Mouse (Mus musculus) erythroblast, adult 5-6 weeks (primary cell): ENCODE measurements around the gene Vmn1r32. TPM values are rescaled to one million over a fixed set of nuclear protein-coding genes. Genes with fewer than 3 reads are reported as not detected.

Experiments used
- ATAC-seq: replicated peaks from 2 replicates; pipeline ENCODE4 v1.8.0; 2016; ENCODE audit warnings: moderate number of reproducible peaks, mild to moderate bottlenecking, moderate TSS enrichment, inconsistent platforms; ENCODE audit not compliant: poor library complexity, low FRiP score, severe bottlenecking
- total RNA-seq, 2 experiments: library from RNA; stranded (forward) in 1 of 2; stranded (reverse) in 1 of 2; fragments of 150-400 nt in 1 of 2; fragments of 200-764, 138-1000 nt in 1 of 2; gene quantifications; 2 replicates each; pipeline versions ENCODE4 v1.2.3 to v1.2.4; 2015 to 2017; ENCODE audit warnings: low replicate concordance in 2 of 2

Gene Vmn1r32
- total RNA-seq (2015; ENCODE audit: low replicate concordance) (not detected in 2 replicates), total RNA-seq (2017; ENCODE audit: low replicate concordance) (not detected in 2 replicates)

DNA sequence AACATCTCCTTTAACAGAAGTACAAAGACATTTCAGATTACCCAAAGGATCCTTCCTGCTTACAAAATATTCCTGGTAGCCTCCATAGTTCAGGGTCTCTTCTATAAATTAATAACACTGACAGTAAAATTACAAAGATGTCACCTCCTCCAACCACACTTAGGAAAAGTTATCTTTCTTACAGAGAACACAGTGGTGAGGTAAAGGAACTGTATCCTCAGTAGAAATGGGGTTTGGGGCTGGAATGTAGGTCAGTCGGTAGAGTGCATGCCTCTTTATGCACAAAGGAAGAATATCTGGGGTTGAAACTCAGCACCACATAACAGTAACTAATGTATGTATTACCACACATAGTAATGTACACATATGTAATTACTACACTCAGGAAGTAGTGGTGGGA is at the start of gene Vmn1r32:
Gene Vmn1r32 (minus strand): TSS at position 101 of the 400 bp plus-strand sequence.
- no peak for ATAC-seq

DNA sequence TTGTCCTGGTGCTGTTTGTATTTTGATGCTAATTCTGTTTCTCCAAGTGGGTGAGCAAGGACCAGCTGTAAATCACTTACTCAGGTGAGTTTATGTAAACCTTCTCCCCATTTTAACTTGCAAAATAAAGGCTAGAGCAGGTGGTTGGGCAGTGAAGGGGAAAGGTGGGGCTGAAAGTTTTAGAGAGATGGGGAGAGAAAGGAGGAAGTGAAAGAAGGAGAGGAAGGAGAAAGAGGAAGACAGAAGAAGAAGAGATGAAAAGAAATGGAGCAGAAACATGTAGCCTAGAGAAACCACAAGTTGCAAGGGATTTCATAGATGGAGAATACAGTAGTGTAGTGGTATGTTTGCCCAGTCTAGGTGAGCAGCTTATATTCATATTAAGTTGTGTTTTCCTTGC is 35.9 kb upstream of the Vmn1r32 start:
- ATAC-seq = no peak

DNA sequence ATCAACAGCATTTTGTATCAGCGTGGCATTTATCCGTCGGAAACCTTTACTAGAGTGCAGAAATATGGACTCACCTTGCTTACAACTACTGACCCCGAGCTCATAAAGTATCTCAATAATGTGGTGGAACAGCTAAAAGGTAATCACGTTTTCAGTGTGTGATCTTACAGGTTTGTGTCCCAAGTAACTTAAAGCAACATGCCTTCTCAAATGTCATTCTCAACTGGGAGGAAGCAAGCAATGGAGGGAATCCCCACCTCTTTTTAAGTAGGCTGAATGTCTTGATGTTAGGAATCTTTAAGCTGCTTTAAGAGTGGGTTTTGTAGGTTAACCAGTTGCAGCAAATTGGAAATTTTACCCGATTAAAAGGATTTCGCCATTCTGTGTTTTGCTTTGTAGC is 23.9 kb downstream of the Vmn1r32 start:
- no peak for ATAC-seq

DNA sequence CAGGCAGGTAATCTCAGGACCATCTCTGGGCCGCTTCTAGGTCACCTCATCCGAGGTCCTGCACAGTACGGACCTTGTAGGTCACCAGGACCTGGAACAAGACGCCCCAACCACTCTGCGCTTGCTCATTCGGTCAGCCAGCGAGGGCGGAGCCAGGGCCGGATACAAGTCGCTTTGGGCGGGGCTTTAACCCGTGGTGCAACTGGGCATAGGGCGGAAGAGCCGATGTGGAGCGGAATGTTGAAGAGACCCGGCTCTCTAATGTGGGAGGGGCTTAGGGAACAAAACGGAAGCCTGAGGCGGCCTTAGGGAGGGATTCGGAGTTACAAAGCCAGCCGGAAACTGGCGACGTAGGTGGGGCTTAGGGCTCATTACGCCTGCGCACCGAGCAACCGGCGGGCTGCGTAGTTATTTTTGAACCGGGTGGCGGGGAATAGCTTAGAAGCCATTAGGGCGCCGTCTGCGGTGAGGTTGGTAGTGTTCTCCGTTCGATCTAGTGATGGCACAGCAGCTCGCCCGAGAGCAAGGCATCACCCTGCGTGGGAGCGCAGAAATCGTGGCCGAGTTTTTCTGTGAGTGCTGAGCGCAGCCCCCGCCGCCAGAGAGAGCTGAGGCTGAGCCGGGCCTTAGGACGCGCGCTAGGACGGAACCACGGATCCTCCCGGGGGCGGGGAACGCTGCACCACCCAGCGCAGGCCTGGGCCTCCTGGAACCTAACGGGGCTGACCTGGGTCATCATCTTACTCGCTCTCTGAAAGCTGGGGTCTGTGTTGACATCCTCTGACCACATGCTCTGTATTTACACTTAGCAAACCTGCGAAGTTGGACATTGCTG is 24.7 kb downstream of the Vmn1r32 start, which contains the start of gene Mad2l1:
Gene Mad2l1 (plus strand): TSS at position 363 of the 835 bp plus-strand sequence.
- peak; percentile 96 for ATAC-seq

DNA sequence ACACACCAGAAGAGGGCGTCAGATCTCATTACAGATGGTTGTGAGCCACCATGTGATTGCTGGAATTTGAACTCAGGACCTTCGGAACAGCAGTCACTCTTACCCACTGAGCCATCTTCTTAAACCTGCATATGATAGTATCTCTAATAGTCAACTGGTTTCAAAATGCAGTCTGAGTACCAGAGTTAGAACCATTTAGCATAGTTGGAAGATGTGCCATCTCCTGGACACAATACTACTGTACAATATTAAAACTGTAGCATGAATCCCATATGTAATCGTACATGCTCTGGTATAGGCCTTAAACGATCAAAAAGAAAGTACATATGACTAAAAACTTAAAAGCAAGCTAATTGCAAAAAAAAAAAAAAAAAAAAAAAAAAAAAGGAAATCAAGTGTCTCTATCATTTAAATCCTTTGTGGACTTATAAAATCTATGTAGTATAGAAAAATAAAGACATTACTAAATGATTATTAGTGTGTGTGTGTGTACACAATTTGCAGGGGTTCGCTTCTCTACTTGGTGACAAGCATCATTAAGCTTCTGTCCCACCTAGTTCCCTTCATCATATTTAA is 25.4 kb downstream of the Vmn1r32 start:
- ATAC-seq = no peak

DNA sequence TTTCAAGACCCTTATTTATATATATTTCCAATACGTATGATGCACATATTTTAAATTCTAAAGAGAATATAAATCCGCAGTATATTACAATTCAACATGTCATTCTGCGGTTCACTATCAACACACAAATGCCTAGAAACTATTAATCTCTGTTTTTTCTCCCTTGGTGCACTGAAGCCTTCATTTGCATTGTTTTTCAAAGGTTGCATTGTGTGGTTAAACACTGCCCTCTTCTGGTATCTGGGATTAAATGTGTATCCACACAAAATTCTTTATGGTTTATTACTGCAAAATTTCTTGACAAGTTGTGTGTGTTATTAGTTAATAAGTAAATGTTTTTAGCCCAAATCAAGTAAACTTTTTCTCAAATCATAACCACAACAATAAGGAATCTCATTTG is 26.7 kb downstream of the Vmn1r32 start:
- no peak for ATAC-seq

DNA sequence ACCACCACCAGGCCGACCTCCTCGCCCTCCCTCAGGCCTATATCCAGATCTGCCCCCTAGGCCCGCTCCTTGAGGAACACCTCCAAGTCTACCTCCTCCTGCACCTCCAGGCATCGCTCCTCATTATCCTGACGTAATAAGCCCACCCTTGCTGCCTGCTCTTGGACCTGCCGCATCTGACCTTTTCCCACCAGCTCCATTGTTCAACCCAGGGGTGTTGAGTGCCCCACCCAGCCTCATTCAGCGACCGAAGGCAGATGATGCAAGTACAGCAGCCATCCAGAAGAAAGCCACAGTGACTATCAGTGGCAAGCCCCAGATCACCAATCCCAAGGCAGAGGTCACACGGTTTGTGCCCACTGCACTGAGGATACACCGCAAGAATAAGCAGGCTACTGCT is 31.5 kb downstream of the Vmn1r32 start:
- ATAC-seq = no peak; the same call in 1 of the 2 replicates

DNA sequence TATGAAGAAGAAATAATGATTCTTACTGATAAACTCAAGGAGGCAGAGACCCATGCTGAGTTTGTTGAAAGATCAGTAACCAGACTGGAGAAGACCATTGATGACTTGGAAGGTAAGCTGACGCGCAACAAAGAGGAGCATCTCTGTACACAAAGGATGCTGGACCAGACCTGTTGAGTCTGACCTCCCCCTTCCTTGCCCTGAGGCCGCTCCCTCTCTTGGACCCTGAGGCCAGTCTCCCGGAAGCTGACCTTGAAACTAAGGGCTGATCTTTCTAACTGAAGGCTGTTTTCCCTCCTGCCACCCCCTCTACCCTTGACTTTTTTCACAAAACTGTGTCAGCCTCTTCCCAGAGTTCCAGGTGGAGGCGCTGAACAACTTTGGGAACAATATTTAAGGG is 43.5 kb downstream of the Vmn1r32 start:
- no peak for ATAC-seq

Other genes starting within 250 kb of the Vmn1r32 start
- 50.6 and 58.4 TPM in 2 replicates for gene Mad2l1, start 24.7 kb downstream of the Vmn1r32 start, total RNA-seq (2015; ENCODE audit: low replicate concordance)
- 35.8 and 38.6 TPM in 2 replicates for gene Mad2l1, start 24.7 kb downstream of the Vmn1r32 start, total RNA-seq (2017; ENCODE audit: low replicate concordance)
- not detected in 2 replicates for gene Vmn1r33, start 58.2 kb upstream of the Vmn1r32 start, total RNA-seq (2015; ENCODE audit: low replicate concordance)
- not detected in 2 replicates for gene Vmn1r33, start 58.2 kb upstream of the Vmn1r32 start, total RNA-seq (2017; ENCODE audit: low replicate concordance)
- not detected in 2 replicates for gene Vmn1r34, start 83.8 kb upstream of the Vmn1r32 start, total RNA-seq (2015; ENCODE audit: low replicate concordance)
- gene Vmn1r34, start 83.8 kb upstream of the Vmn1r32 start, total RNA-seq (2017; ENCODE audit: low replicate concordance) = not detected in 2 replicates
- gene Vmn1r35, start 125.8 kb upstream of the Vmn1r32 start, total RNA-seq (2015; ENCODE audit: low replicate concordance) = not detected in 2 replicates
- gene Vmn1r35, start 125.8 kb upstream of the Vmn1r32 start, total RNA-seq (2017; ENCODE audit: low replicate concordance) = not detected in 2 replicates
- gene Vmn1r36, start 159.1 kb upstream of the Vmn1r32 start, total RNA-seq (2015; ENCODE audit: low replicate concordance) = not detected in 2 replicates
- gene Vmn1r36, start 159.1 kb upstream of the Vmn1r32 start, total RNA-seq (2017; ENCODE audit: low replicate concordance) = not detected in 2 replicates
- not detected in 2 replicates for gene Vmn1r37, start 169.3 kb upstream of the Vmn1r32 start, total RNA-seq (2015; ENCODE audit: low replicate concordance)
- gene Vmn1r37, start 169.3 kb upstream of the Vmn1r32 start, total RNA-seq (2017; ENCODE audit: low replicate concordance) = not detected in 2 replicates
- gene Vmn1r38, start 222.5 kb upstream of the Vmn1r32 start, total RNA-seq (2015; ENCODE audit: low replicate concordance) = 0.19 TPM in 1 of 2 replicates, not detected in the other
- not detected in 2 replicates for gene Vmn1r38, start 222.5 kb upstream of the Vmn1r32 start, total RNA-seq (2017; ENCODE audit: low replicate concordance)